Mouse (Mus musculus): ENCODE results near the gene 2210010C04Rik. TPM values are rescaled to one million over a fixed set of nuclear protein-coding genes. Genes with fewer than 3 reads are reported as not detected.

2210010C04Rik gene
- total and polyA plus RNA-seq, 3 experiments: not detected

- H3K9ac ChIP-seq (ENCODE audit: control insufficient read depth, low read depth, low read length, poor library complexity, severe bottlenecking): no peak overlapping the region
- no peaks in the 10 kb centered on the region for H3K27me3 ChIP-seq (ENCODE audit: control insufficient read depth in 1 of 2, insufficient read depth in 2 of 2, low read length in 2 of 2)
- TF ChIP-seq ZC3H11A (IDR thresholded peaks at IDR 0.05; ENCODE audit: low read depth, low read length) (no peak), RAD21 (IDR thresholded peaks at IDR 0.05; ENCODE audit: low read depth, low read length) (no peak), HCFC1 (IDR thresholded peaks at IDR 0.05; ENCODE audit: low read depth, low read length) (no peak), CHD2 (IDR thresholded peaks at IDR 0.05; ENCODE audit: low read length) (no peak), ETS1 (IDR thresholded peaks at IDR 0.05; ENCODE audit: low read depth, low read length) (no peak), POLR2A (IDR thresholded peaks at IDR 0.05; ENCODE audit: control insufficient read depth in 1 of 2, insufficient read depth in 1 of 2, low read depth in 1 of 2, low read length in 2 of 2, poor library complexity in 1 of 2) (no peak), JUND (IDR thresholded peaks at IDR 0.05; ENCODE audit: low read depth, low read length) (no peak)
- no peaks in the 10 kb centered on the region for H3K36me3 ChIP-seq (ENCODE audit: control insufficient read depth in 1 of 2, insufficient read depth in 2 of 2, low read length in 2 of 2)
- H3K4me1 ChIP-seq (ENCODE audit: control insufficient read depth in 1 of 2, insufficient read depth in 2 of 2, low read length in 2 of 2): no peaks in the 10 kb centered on the region
- no peak for DNase-seq (ENCODE audit: low read depth, low spot score)
- H3K4me3 ChIP-seq (ENCODE audit: control insufficient read depth in 1 of 2, insufficient read depth in 1 of 2, low read depth in 2 of 2, low read length in 2 of 2): no peak overlapping the region
- no peak overlapping the region for H3K27ac ChIP-seq (ENCODE audit: control insufficient read depth, low read depth, low read length)
- no peaks in the 10 kb centered on the region for H3K9me3 ChIP-seq (replicated peaks; ENCODE audit: insufficient read depth, low read length)
- H3K79me2 ChIP-seq (ENCODE audit: control insufficient read depth, insufficient read depth, low read length, poor library complexity): no peaks in the 10 kb centered on the region
These were observed 22.3 kb upstream of the 2210010C04Rik start for GRCm38 (mm10) chr6:41057653-41058052.

GRCm38 (mm10) chr6:41055581-41055980, 20.3 kb upstream of the 2210010C04Rik start:
- no peaks in the 10 kb centered on the region for H3K4me1 ChIP-seq (ENCODE audit: control insufficient read depth in 1 of 2, insufficient read depth in 2 of 2, low read length in 2 of 2)
- H3K4me3 ChIP-seq (ENCODE audit: control insufficient read depth in 1 of 2, insufficient read depth in 1 of 2, low read depth in 2 of 2, low read length in 2 of 2): no peak overlapping the region
- no peaks in the 10 kb centered on the region for H3K79me2 ChIP-seq (ENCODE audit: control insufficient read depth, insufficient read depth, low read length, poor library complexity)
- DNase-seq (ENCODE audit: low read depth, low spot score): peak; percentile 29
- no peak overlapping the region for H3K9ac ChIP-seq (ENCODE audit: control insufficient read depth, low read depth, low read length, poor library complexity, severe bottlenecking)
- H3K27me3 ChIP-seq (ENCODE audit: control insufficient read depth in 1 of 2, insufficient read depth in 2 of 2, low read length in 2 of 2): no peaks in the 10 kb centered on the region
- no peaks in the 10 kb centered on the region for H3K9me3 ChIP-seq (replicated peaks; ENCODE audit: insufficient read depth, low read length)
- TF ChIP-seq BHLHE40 (IDR thresholded peaks at IDR 0.05; ENCODE audit: borderline replicate concordance, low read depth, low read length) (no peak), ZNF384 (IDR thresholded peaks at IDR 0.05; ENCODE audit: low read depth, low read length) (no peak), CTCF (IDR thresholded peaks at IDR 0.05 in 2 of 3, conservative IDR thresholded peaks at IDR 0.05 in 1 of 3; ENCODE audit: control insufficient read depth in 1 of 3, insufficient read depth in 1 of 3, low read depth in 2 of 3, low read length in 3 of 3, poor library complexity in 1 of 3, severe bottlenecking in 1 of 3) (peak; percentile 40 to 56 (median 44)), NELFE (IDR thresholded peaks at IDR 0.05; ENCODE audit: low read depth, low read length) (no peak), TAL1 (IDR thresholded peaks at IDR 0.05; ENCODE audit: low read length) (no peak), MAFK (IDR thresholded peaks at IDR 0.05; ENCODE audit: borderline replicate concordance, low read depth, low read length) (no peak), SIN3A (IDR thresholded peaks at IDR 0.05; ENCODE audit: low read length) (no peak), USF2 (IDR thresholded peaks at IDR 0.05; ENCODE audit: borderline replicate concordance in 1 of 2, insufficient read depth in 1 of 2, low read depth in 1 of 2, low read length in 2 of 2) (no peak), SMC3 (IDR thresholded peaks at IDR 0.05; ENCODE audit: low read depth, low read length) (peak; percentile 26; the same call in 1 of the 2 replicates), HCFC1 (IDR thresholded peaks at IDR 0.05; ENCODE audit: low read depth, low read length) (no peak), ZMIZ1 (IDR thresholded peaks at IDR 0.05; ENCODE audit: low read depth, low read length) (no peak), JUND (IDR thresholded peaks at IDR 0.05; ENCODE audit: low read depth, low read length) (no peak), RAD21 (IDR thresholded peaks at IDR 0.05; ENCODE audit: low read depth, low read length) (peak; percentile 26), TCF12 (IDR thresholded peaks at IDR 0.05; ENCODE audit: low read depth, low read length) (no peak), TBP (IDR thresholded peaks at IDR 0.05; ENCODE audit: low read depth, low read length) (no peak), E2F4 (IDR thresholded peaks at IDR 0.05; ENCODE audit: borderline replicate concordance, low read depth, low read length) (no peak), KAT2A (conservative IDR thresholded peaks at IDR 0.05; ENCODE audit: low read depth, low read length) (no peak), POLR2AphosphoS5 (IDR thresholded peaks at IDR 0.05; ENCODE audit: borderline replicate concordance, low read depth, low read length) (no peak), GATA1 (IDR thresholded peaks at IDR 0.05; ENCODE audit: low read depth, low read length) (no peak), ZKSCAN1 (IDR thresholded peaks at IDR 0.05; ENCODE audit: low read depth, low read length) (no peak), NRF1 (IDR thresholded peaks at IDR 0.05; ENCODE audit: insufficient read depth, low read depth, low read length, poor library complexity, severe bottlenecking) (no peak), POLR2A (IDR thresholded peaks at IDR 0.05; ENCODE audit: control insufficient read depth in 1 of 2, insufficient read depth in 1 of 2, low read depth in 1 of 2, low read length in 2 of 2, poor library complexity in 1 of 2) (no peak)
- H3K27ac ChIP-seq (ENCODE audit: control insufficient read depth, low read depth, low read length): no peak overlapping the region
- no peaks in the 10 kb centered on the region for H3K36me3 ChIP-seq (ENCODE audit: control insufficient read depth in 1 of 2, insufficient read depth in 2 of 2, low read length in 2 of 2)
